Mouse (Mus musculus): ENCODE results near the gene Cfap69.

Gene Cfap69

GRCm38 (mm10) chr5:5657932-5658331 is 6.1 kb downstream of the Cfap69 start:
- DNase-seq (ENCODE audit: low read depth, low spot score), result no peak

DNA sequence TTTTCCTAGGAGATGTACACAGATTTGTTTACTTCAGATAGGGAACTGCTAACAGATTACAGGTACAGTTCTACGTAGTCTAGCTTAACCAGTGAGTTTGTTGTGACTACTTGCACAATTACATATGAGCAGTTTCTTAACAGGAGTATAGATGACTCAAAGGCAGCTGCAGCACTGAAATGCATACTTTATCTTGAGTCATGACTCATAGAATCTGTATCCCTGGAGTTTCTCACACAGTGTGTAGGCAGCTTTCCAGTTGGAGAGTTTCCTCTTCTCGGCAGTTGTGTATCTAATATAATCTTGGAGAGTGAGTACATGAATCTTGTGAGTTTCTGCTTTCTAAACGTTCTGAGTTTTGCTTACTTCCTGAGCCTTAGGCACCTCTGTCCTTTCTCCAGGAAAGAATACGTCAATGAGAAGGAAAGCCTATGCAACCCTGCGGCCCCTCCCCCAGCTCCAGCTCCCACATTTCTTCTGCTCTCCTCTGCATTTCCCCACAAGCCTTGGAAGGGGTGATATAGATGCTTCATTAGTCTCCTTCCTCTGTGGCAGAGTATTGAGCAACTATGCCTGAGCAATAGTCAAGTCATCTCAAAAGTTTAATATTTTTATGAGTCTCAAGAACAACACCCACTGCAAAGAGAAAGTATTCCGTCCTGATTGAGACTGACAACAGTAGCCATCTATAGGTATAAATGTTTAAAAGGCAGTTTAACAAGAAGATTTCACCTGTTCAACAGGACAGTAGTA is 15.0 kb downstream of the Cfap69 start:
- no peak for DNase-seq (ENCODE audit: low read depth, low spot score)

DNA sequence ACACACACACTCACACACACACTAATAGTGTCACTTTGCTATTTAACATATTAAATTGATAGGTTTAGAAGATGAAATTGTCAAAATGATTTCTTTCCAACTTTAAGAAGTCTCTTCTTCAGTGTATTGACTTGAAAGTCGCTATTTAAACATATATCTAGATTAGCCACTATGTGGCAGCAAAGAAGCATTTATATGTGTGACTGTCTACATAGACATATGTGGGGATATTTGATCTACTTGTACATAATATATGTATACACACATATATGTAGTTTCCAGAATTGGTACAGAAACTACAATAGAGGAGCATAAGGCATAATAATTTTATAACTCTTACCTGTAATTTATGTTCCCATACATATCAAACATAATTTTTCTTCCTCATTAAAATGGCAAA is 17.9 kb downstream of the Cfap69 start:
- DNase-seq (ENCODE audit: low read depth, low spot score), result no peak

DNA sequence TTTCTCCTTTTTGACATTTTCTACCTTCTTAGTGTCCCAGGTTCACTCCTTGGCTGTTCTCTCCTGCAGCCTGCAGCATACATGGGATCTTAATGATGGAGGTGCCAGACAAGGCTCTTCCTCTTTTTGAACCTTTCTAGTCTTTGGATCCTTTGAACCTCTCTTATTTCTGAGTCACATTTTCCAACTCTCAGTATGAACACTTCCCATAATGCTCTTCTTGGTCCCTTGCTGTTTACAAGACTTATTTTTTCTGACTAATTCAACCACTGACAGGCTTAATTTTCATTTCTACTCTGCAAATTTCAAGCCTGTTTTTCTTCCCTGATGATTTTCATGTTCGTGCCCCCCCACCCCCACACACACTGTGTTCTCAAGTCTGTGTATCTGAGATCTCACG is 25.5 kb downstream of the Cfap69 start:
- DNase-seq (ENCODE audit: low read depth, low spot score), result no peak

DNA sequence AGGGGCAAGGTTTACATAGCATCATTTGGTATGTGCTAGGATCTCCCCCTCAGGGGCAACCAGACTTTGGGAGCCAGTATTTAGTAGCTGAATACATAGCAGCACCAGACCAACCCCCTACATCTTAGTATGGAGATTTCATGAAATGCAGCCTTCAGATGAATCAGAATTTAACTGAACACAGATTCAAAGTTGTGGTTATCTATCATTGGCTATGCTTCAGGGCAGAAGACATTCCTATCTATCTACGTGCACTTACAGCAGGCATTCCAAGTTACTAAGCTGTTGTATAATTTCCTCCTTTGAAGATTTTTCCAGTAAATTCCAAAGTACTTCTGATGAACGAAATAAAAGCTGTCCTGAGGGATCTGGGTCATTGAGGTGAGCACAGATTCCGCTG is 38.5 kb downstream of the Cfap69 start:
- no peak for DNase-seq (ENCODE audit: low read depth, low spot score)

- DNase-seq (ENCODE audit: low read depth, low spot score), result no peak
Measured at GRCm38 (mm10) chr5:5618329-5618728, 45.7 kb downstream of the Cfap69 start.

- DNase-seq (ENCODE audit: low read depth, low spot score), result no peak
Measured at GRCm38 (mm10) chr5:5610540-5610939, 53.5 kb downstream of the Cfap69 start.

- no peak for DNase-seq (ENCODE audit: low read depth, low spot score)
Measured at GRCm38 (mm10) chr5:5587686-5588085, 76.4 kb downstream of the Cfap69 start.

DNA sequence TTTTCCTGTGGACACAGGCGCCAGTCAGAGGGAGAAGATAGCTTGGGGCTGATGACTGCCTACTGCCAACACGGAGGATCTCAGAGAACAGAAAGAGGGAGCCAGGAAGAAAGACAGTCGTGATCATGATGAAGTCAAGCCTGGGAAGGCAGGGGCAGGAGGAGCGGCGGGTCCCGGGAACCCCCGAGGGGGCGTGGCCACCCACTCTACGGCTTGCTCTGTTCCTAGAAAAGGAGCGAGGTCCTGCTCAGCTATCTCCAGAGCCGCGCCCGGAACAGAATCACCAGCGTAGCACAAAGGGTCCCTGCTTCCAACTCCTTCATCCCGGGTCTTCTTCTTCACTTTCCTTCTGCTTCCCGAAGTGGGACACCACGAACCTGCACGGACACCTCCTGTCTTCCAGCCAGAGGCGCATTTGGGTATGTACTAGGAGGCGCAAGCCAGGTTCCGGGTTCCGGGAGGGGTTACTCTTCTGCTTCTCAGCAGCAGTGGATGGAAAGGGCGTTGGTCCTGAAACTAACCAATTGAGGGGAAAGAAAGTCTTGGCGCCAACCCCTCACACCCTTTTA is 90.2 kb downstream of the Cfap69 start, which contains the start of gene Gm8773:
TSS of gene Gm8773 (plus strand) at position 51 of the 569 bp plus-strand sequence.
- peak; percentile 12 for DNase-seq (ENCODE audit: low read depth, low spot score)

- no peak for DNase-seq (ENCODE audit: low read depth, low spot score)
Measured at GRCm38 (mm10) chr5:5562435-5562834, 101.6 kb downstream of the Cfap69 start.

DNA sequence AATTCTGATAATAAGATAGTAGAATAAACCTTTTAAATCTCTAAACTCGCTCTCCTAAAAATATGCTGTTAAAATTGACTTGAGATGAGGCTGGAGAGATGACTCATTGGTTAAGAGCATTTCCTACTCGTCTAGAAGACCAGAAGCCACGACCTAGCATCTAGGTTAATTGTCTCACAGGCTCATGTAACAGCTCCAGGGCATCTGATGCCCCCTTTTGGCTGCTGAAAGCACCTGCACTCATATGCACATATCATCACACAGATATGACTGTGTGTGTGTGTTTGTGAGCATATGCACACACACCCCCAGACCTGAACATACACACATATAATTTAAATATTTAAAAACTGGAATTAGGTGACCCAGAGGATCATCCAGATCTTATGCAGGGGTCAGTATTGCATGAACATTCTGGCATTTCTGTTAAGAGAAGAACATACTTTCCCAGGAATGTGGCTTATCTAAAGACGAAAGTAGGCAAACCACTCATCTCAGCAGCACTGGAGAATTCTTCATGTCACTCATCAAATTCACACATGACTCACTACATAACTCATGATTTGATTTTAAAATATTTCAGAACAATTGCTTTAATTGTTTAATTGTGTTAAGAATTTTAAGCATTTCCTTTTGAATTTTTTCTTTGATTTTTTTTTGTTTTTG is 102.9 kb downstream of the Cfap69 start:
- no peak for DNase-seq (ENCODE audit: low read depth, low spot score)

- no peak for DNase-seq (ENCODE audit: low read depth, low spot score)
Measured at GRCm38 (mm10) chr5:5559798-5560197, 104.2 kb downstream of the Cfap69 start.

- DNase-seq (ENCODE audit: low read depth, low spot score), result peak; percentile 95
Measured at GRCm38 (mm10) chr5:5559079-5559740, 104.8 kb downstream of the Cfap69 start, which contains the start of gene Gtpbp10. Gene Gtpbp10, minus strand, starts transcription at chr5:5559538.

DNA sequence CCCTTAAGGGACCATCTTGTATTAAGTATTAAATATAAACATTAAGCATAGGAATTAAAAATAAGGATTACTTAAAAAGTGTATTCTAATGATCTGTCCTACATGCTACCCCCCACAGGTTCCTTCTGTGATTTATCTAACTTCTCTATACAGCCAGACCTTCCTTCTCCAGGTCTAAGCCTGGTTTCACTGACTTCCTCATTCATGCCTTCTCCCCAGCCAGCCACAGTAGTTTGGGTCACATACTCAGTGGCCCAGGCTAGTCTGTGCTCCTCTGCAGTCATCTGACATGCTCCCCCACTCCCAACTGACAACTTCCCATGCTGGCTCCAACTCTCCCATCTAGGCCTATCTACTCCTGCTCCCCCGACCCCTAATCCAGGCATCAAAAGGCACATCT is 112.9 kb downstream of the Cfap69 start:
- DNase-seq (ENCODE audit: low read depth, low spot score), result no peak

DNA sequence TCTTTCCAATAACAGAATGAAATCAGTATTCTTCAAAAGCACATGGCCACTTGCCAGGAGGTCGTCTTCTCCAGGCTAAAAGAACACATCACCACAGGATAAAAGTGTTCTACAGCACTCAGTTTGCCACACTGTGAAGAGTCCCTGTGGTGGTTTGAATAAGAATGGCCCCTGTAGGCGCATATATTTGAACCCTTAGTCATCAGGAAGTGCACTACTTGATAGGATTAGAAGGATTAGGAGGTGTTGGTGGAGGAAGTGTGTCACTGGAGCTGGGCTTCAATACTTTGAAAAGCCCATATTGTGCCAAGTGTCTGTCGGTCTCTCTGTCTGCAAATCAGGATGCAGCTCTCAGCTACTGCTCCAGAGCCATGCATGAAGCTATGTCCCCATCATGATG is 123.7 kb downstream of the Cfap69 start:
- DNase-seq (ENCODE audit: low read depth, low spot score), result no peak

GRCm38 (mm10) chr5:5539771-5540170 is 124.3 kb downstream of the Cfap69 start:
- DNase-seq (ENCODE audit: low read depth, low spot score), result no peak

GRCm38 (mm10) chr5:5536131-5536530 is 127.9 kb downstream of the Cfap69 start:
- no peak for DNase-seq (ENCODE audit: low read depth, low spot score)

DNA sequence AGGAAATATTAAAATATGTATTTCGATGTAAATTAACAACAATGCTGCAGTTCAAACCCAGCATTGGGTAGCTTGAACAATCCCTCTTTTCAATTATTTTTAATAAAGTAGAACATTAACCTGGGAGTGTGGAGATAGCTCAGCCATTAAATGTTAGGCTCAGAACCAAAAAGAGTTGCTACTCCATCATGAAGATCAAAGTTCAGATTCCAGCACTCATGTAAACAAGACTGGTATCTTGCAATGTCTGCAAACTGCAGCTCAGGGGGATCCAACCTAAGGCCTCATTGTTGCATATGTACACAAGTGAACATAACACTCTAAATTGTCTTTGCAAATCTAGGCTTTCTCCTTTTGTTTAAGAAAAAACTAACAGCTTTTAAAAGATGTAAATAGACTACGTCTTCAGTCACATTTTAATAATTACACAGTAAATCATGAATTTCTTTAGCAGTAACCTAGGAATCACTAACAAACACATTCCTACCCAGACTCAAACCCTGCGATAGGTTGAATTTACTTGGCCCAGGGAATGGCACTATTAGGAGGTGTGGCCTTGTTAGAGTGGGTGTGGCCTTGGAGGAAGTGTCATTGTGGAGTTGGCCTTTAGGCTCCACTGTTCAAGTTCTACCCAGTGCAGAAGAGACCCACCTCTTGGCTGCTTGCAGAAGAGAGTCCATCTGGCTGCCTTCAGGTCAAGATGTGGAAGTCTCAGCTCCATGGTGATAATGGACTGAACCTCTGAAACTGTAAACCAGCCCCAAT is 130.2 kb downstream of the Cfap69 start:
- DNase-seq (ENCODE audit: low read depth, low spot score), result no peak

All from forelimb bud, embryonic 11.5 days (tissue).